Mouse (Mus musculus): Measurements from ENCODE around the gene Slc37a1.

DNA sequence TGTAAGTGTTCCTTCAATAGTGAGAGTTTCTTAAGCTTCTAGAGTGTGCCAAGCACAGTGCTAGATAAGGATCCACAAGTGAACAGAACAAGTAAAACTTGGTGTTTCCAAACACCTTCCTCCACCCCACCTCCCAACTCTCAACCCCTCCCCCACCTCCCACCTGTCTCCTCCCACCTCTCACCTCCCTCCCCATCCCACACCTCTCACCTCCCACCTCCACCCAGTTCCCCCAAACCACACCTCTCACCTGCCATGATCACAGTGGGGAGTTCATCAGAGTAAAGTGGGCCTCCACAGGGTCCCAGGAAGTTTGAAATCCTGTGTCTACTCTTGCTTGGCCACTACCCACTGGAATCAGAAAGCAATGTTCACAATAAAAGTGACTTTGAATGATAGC, 3.7 kb downstream of the Slc37a1 start:
- no peak for TF ChIP-seq CTCF (conservative IDR thresholded peaks at IDR 0.05 in 1 of 2, IDR thresholded peaks at IDR 0.05 in 1 of 2; ENCODE audit: low read depth in 2 of 2, low read length in 2 of 2)
- no peak for TF ChIP-seq POLR2A (IDR thresholded peaks at IDR 0.05; ENCODE audit: low read depth, low read length)
- no peak for TF ChIP-seq ZKSCAN1 (IDR thresholded peaks at IDR 0.05; ENCODE audit: borderline replicate concordance, low read depth, low read length)
- no peak for TF ChIP-seq RCOR1 (conservative IDR thresholded peaks at IDR 0.05; ENCODE audit: low read depth, low read length)
- no peak for TF ChIP-seq MAFK (IDR thresholded peaks at IDR 0.05; ENCODE audit: insufficient replicate concordance, low read length)
- TF ChIP-seq EP300 (IDR thresholded peaks at IDR 0.05; ENCODE audit: low read length), result no peak
- no peak for TF ChIP-seq ZMIZ1 (IDR thresholded peaks at IDR 0.05; ENCODE audit: low read depth, low read length)
- TF ChIP-seq ZC3H11A (IDR thresholded peaks at IDR 0.05; ENCODE audit: low read depth, low read length), result no peak
- TF ChIP-seq TCF12 (IDR thresholded peaks at IDR 0.05; ENCODE audit: low read depth, low read length), result no peak
- TF ChIP-seq SMC3 (IDR thresholded peaks at IDR 0.05; ENCODE audit: low read depth, low read length), result no peak
- TF ChIP-seq USF2 (conservative IDR thresholded peaks at IDR 0.05; ENCODE audit: low read depth, low read length), result no peak
